Mouse (Mus musculus): ENCODE results near the gene Abcd3. TPM values are rescaled to one million over a fixed set of nuclear protein-coding genes. Genes with fewer than 3 reads are reported as not detected.

Abcd3 gene
- polyA plus RNA-seq, 1 experiment from 2014 or later = 49.8 TPM

DNA sequence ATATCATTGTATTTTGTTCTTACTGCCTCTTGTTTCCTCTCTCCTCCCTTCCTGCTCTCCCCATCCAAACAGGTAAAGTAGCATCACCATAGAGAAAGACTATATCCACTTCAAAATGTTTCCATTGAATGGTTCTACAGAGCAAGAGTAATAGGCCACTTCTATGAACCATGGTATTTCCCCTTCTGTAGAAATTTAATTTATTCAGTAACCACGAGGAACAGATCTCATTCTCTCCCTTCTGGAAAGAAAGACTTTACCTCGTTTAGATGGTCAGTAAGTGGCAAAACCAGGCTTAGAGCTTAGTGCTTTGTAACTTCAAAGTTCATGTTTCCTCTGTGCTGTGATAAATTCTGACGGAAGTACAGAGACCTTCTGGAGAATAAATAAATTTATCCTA is 28.9 kb upstream of the Abcd3 start:
- no peaks in the 10 kb centered on the region for H3K27me3 ChIP-seq (ENCODE audit: control insufficient read depth, insufficient read depth, low read length)
- H3K9ac ChIP-seq (ENCODE audit: low read length) = no peak overlapping the region
- H3K27ac ChIP-seq (ENCODE audit: low read length) = no peak overlapping the region
- 73% methylated on average over 3 of the region's 3 CpGs for WGBS
- no peak for ATAC-seq (replicated peaks; ENCODE audit: extremely low read depth, insufficient read depth, low FRiP score)
- no peak overlapping the region for H3K4me3 ChIP-seq (ENCODE audit: low read length)
- no peaks in the 10 kb centered on the region for H3K4me1 ChIP-seq (ENCODE audit: control insufficient read depth, insufficient read depth, low read length)
- H3K36me3 ChIP-seq (ENCODE audit: control insufficient read depth, insufficient read depth) = no peaks in the 10 kb centered on the region
- no peaks in the 10 kb centered on the region for H3K9me3 ChIP-seq (replicated peaks; ENCODE audit: control insufficient read depth, low read length)
- no peak overlapping the region for H3K4me2 ChIP-seq (ENCODE audit: low read depth, low read length)

DNA sequence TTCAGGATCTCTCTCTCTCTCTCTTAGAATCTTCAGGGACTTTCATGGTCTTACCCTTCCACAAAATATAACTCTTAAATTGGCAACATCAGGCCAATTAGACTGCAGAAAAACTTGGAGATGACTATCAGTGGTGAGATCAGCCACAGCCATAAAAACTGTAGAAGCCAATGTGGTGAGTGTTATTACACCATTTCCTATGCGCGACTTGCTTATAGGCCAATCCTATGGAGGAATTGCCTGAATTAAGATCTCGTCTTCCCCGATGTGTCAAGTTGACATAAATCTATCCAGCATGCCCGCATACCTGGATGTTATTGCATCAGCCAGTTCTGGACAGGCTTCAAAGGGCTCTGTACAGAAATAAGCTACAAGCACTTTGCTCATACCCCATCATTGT is 28.2 kb upstream of the Abcd3 start:
- H3K4me3 ChIP-seq (ENCODE audit: low read length) = no peak overlapping the region
- 89% methylated on average over 5 of the region's 5 CpGs for WGBS
- no peak for ATAC-seq (replicated peaks; ENCODE audit: extremely low read depth, insufficient read depth, low FRiP score)
- H3K4me1 ChIP-seq (ENCODE audit: control insufficient read depth, insufficient read depth, low read length) = no peaks in the 10 kb centered on the region
- H3K4me2 ChIP-seq (ENCODE audit: low read depth, low read length) = no peak overlapping the region
- H3K27ac ChIP-seq (ENCODE audit: low read length) = no peak overlapping the region
- H3K9me3 ChIP-seq (replicated peaks; ENCODE audit: control insufficient read depth, low read length) = no peaks in the 10 kb centered on the region
- no peaks in the 10 kb centered on the region for H3K36me3 ChIP-seq (ENCODE audit: control insufficient read depth, insufficient read depth)
- H3K27me3 ChIP-seq (ENCODE audit: control insufficient read depth, insufficient read depth, low read length) = no peaks in the 10 kb centered on the region
- H3K9ac ChIP-seq (ENCODE audit: low read length) = no peak overlapping the region

DNA sequence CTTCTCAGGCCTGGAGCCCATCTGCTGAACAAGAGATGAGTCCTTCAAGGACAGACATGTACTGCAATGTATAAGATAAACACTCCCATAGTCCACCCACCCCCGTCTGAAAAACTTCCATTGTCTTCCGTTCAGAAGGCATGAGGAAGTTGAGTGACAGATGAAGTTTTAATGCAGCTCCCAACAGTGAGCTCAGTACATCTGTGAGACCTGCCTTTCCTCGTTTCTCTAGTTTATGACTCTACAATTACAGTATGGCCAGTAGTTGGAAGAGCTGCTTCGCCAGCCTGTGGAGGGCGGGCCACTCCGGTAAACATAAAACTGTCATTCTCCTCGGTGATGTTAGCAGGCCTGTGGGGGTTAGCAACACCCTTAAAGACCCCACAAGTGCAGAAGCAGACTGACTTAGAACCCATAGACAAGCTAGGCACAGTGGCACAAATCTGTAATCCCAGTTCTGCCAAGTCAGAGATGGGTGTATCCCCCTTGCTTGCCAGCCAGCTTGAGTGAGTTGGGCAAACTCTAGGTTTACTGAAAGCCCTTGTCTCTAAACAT is 27.3 kb upstream of the Abcd3 start:
- no peak for ATAC-seq (replicated peaks; ENCODE audit: extremely low read depth, insufficient read depth, low FRiP score)
- Histone ChIP-seq H3K4me1 (ENCODE audit: control insufficient read depth, insufficient read depth, low read length) (no peaks in the 10 kb centered on the region), H3K4me3 (ENCODE audit: low read length) (no peak overlapping the region), H3K27me3 (ENCODE audit: control insufficient read depth, insufficient read depth, low read length) (no peaks in the 10 kb centered on the region), H3K36me3 (ENCODE audit: control insufficient read depth, insufficient read depth) (no peaks in the 10 kb centered on the region), H3K4me2 (ENCODE audit: low read depth, low read length) (no peak overlapping the region), H3K9me3 (replicated peaks; ENCODE audit: control insufficient read depth, low read length) (no peaks in the 10 kb centered on the region), H3K27ac (ENCODE audit: low read length) (no peak overlapping the region), H3K9ac (ENCODE audit: low read length) (no peak overlapping the region)
- 64% methylated on average over 7 of the region's 7 CpGs for WGBS

DNA sequence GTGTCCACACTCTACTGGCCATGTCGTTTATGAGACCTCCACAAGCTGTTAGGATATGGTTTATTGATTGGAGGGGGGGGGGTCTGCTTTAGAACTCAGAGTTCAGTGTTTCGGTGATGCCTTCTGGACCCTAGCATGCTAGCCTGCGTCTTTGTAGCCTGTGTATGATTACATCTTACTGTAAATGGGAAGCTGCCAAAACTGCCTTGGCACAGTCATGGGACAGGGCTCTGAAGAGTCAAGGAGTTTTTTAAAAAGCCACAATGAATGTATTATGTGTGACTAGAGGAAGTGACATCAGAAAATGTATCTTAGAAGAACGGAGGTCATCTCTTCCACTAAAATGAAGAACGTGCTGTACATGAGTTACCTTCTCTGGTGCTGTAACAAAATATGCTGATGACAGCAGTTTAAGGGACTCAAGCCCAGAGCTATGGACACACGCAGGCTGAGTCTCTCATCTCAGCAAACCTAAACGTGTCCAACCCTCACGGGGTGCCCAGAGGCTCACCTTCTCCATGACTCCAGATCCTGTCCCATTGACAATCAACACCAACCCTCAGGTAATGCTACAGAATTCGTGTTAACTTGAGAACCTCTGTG is 26.4 kb upstream of the Abcd3 start:
- no peak overlapping the region for H3K9ac ChIP-seq (ENCODE audit: low read length)
- no peaks in the 10 kb centered on the region for H3K9me3 ChIP-seq (replicated peaks; ENCODE audit: control insufficient read depth, low read length)
- ATAC-seq (replicated peaks; ENCODE audit: extremely low read depth, insufficient read depth, low FRiP score) = no peak
- no peak overlapping the region for H3K4me3 ChIP-seq (ENCODE audit: low read length)
- H3K4me2 ChIP-seq (ENCODE audit: low read depth, low read length) = no peak overlapping the region
- WGBS = 61% methylated on average over 9 of the region's 9 CpGs
- H3K27ac ChIP-seq (ENCODE audit: low read length) = no peak overlapping the region
- no peaks in the 10 kb centered on the region for H3K36me3 ChIP-seq (ENCODE audit: control insufficient read depth, insufficient read depth)
- no peaks in the 10 kb centered on the region for H3K4me1 ChIP-seq (ENCODE audit: control insufficient read depth, insufficient read depth, low read length)
- no peaks in the 10 kb centered on the region for H3K27me3 ChIP-seq (ENCODE audit: control insufficient read depth, insufficient read depth, low read length)

DNA sequence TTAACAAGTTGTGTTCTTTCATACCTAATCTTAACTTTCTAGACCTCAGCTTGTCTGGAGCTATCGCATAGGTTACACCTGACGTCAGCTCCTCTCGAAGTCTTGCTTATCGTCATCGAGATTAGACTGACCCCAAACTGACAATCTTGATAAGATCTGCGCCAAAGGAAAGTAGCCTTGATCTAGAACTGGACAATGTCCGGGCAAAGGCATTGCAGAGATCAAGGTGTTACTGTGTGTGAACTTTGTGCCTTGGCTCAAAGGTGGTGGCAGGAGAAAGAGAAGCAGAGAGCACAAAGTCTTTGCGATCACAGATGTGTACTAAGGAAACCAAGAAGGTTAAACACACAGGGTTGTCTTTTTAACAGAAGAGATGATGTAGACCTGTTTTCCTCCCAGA is 25.2 kb upstream of the Abcd3 start:
- no peaks in the 10 kb centered on the region for H3K9me3 ChIP-seq (replicated peaks; ENCODE audit: control insufficient read depth, low read length)
- H3K27me3 ChIP-seq (ENCODE audit: control insufficient read depth, insufficient read depth, low read length) = no peaks in the 10 kb centered on the region
- 73% methylated on average over 8 of the region's 8 CpGs for WGBS
- no peaks in the 10 kb centered on the region for H3K36me3 ChIP-seq (ENCODE audit: control insufficient read depth, insufficient read depth)
- no peak for ATAC-seq (replicated peaks; ENCODE audit: extremely low read depth, insufficient read depth, low FRiP score)
- H3K4me1 ChIP-seq (ENCODE audit: control insufficient read depth, insufficient read depth, low read length) = no peaks in the 10 kb centered on the region
- H3K4me3 ChIP-seq (ENCODE audit: low read length) = no peak overlapping the region
- no peak overlapping the region for H3K27ac ChIP-seq (ENCODE audit: low read length)
- no peak overlapping the region for H3K4me2 ChIP-seq (ENCODE audit: low read depth, low read length)
- no peak overlapping the region for H3K9ac ChIP-seq (ENCODE audit: low read length)

DNA sequence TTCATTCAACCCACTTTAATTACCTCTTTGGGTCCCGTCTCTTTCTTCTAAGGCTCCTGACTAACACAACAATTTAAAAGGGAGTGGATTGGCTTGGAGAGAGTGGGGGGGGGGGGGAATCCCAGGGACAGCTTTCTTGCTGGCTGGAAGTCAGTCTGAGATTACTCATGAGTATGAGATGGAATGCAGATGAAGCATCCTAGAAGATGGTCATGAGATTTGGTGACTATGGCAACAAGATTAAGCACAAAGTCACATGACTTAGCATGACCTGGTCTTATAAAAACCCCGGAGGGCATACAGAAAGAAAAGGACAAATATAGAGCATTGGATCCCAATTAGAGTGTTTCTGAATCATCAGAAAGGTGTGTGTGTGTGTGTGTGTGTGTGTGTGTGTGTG is 19.6 kb upstream of the Abcd3 start:
- 81% methylated on average over 2 of the region's 2 CpGs for WGBS

DNA sequence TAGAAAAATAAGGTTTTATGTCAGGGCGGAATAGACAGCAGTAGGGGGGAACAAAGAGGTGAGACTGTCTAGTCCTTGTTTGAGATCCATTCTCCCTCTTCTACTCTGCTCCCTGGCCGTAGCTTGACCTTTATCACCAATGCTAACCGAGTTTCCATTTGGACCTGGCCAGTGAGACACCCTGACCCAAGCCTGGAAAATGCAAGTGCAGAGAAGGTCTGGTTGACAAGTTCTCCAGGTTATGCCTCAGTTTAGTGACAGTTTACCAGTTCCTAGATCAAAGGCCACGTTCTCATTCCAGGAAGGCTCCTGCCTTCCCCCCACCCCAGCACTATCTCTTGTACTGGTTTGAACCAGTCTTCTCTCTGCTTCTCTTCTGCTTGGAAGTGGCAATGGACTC is 19.1 kb upstream of the Abcd3 start:
- WGBS = 78% methylated on average over 4 of the region's 4 CpGs
- no peak overlapping the region for H3K9ac ChIP-seq (ENCODE audit: low read length)
- H3K4me1 ChIP-seq (ENCODE audit: control insufficient read depth, insufficient read depth, low read length) = no peaks in the 10 kb centered on the region
- H3K36me3 ChIP-seq (ENCODE audit: control insufficient read depth, insufficient read depth) = no peaks in the 10 kb centered on the region
- H3K4me3 ChIP-seq (ENCODE audit: low read length) = no peak overlapping the region
- ATAC-seq (replicated peaks; ENCODE audit: extremely low read depth, insufficient read depth, low FRiP score) = no peak
- no peaks in the 10 kb centered on the region for H3K9me3 ChIP-seq (replicated peaks; ENCODE audit: control insufficient read depth, low read length)
- no peak overlapping the region for H3K4me2 ChIP-seq (ENCODE audit: low read depth, low read length)
- H3K27me3 ChIP-seq (ENCODE audit: control insufficient read depth, insufficient read depth, low read length) = no peaks in the 10 kb centered on the region
- no peak overlapping the region for H3K27ac ChIP-seq (ENCODE audit: low read length)

More for the DNA sequence above, 19.6 kb upstream of the Abcd3 start:
- no peak overlapping the region for H3K9ac ChIP-seq (ENCODE audit: low read length)
- H3K4me3 ChIP-seq (ENCODE audit: low read length) = no peak overlapping the region
- no peaks in the 10 kb centered on the region for H3K36me3 ChIP-seq (ENCODE audit: control insufficient read depth, insufficient read depth)
- ATAC-seq (replicated peaks; ENCODE audit: extremely low read depth, insufficient read depth, low FRiP score) = no peak
- H3K27ac ChIP-seq (ENCODE audit: low read length) = no peak overlapping the region
- H3K27me3 ChIP-seq (ENCODE audit: control insufficient read depth, insufficient read depth, low read length) = no peaks in the 10 kb centered on the region
- no peaks in the 10 kb centered on the region for H3K9me3 ChIP-seq (replicated peaks; ENCODE audit: control insufficient read depth, low read length)
- H3K4me2 ChIP-seq (ENCODE audit: low read depth, low read length) = no peak overlapping the region
- no peaks in the 10 kb centered on the region for H3K4me1 ChIP-seq (ENCODE audit: control insufficient read depth, insufficient read depth, low read length)

DNA sequence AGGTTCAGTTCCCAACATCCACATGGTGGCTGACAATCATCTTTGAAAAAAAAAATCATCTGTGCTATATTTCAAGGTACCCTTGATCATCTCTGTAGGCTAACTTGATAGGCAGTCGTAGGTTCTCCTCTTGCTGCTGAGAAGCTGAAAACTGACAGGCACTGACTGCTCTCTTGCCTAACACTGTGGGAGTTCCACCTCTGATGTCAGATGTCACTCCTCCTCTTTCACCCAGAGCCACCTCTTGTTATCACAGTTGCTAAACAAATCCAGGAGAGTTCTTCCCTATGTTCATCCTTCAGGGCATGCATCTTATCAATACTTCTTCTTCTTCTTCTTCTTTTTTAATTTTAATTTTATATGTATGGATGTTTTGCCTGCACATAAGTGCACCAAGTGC is 10.0 kb upstream of the Abcd3 start:
- 70% methylated on average over 1 of the region's 1 CpGs for WGBS
- no peak overlapping the region for H3K4me2 ChIP-seq (ENCODE audit: low read depth, low read length)

DNA sequence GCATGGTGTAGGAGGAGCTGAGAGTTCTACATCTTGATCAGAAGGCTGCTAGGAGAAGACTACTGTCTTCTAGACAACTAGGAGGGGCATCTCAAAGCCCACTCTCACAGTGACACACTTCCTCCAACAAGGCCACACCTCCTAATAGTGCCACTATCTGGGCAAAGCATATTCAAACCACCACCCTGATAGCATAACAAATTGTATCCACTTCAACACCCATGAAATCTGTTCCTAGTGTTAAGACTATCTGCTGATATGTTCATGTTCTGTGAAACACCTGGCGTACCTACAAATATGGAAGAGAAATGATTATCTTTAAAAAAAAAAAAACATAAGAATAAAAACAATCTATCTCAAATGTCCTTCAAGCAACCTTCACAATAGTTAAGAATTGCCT is 9.2 kb upstream of the Abcd3 start:
- no peak overlapping the region for H3K4me2 ChIP-seq (ENCODE audit: low read depth, low read length)
- H3K4me3 ChIP-seq (ENCODE audit: low read length) = no peak overlapping the region
- H3K4me1 ChIP-seq (ENCODE audit: control insufficient read depth, insufficient read depth, low read length) = no peaks in the 10 kb centered on the region
- H3K27me3 ChIP-seq (ENCODE audit: control insufficient read depth, insufficient read depth, low read length) = no peaks in the 10 kb centered on the region
- no peaks in the 10 kb centered on the region for H3K36me3 ChIP-seq (ENCODE audit: control insufficient read depth, insufficient read depth)
- no peak for ATAC-seq (replicated peaks; ENCODE audit: extremely low read depth, insufficient read depth, low FRiP score)
- no peak overlapping the region for H3K27ac ChIP-seq (ENCODE audit: low read length)
- no peak overlapping the region for H3K9ac ChIP-seq (ENCODE audit: low read length)
- 86% methylated on average over 1 of the region's 1 CpGs for WGBS
- no peaks in the 10 kb centered on the region for H3K9me3 ChIP-seq (replicated peaks; ENCODE audit: control insufficient read depth, low read length)

More for the DNA sequence above, 10.0 kb upstream of the Abcd3 start:
- Histone ChIP-seq H3K4me3 (ENCODE audit: low read length) (no peak overlapping the region), H3K4me1 (ENCODE audit: control insufficient read depth, insufficient read depth, low read length) (no peaks in the 10 kb centered on the region), H3K36me3 (ENCODE audit: control insufficient read depth, insufficient read depth) (no peaks in the 10 kb centered on the region), H3K27ac (ENCODE audit: low read length) (no peak overlapping the region), H3K27me3 (ENCODE audit: control insufficient read depth, insufficient read depth, low read length) (no peaks in the 10 kb centered on the region), H3K9ac (ENCODE audit: low read length) (no peak overlapping the region), H3K9me3 (replicated peaks; ENCODE audit: control insufficient read depth, low read length) (no peaks in the 10 kb centered on the region)
- ATAC-seq (replicated peaks; ENCODE audit: extremely low read depth, insufficient read depth, low FRiP score) = no peak
